Mouse (Mus musculus) kidney, adult 9 months (tissue): ENCODE measurements around the gene Zc3h6.
A peak's percentile ranks its signal among the peaks of the same experiment; 100 is the strongest.

ENCODE experiments used
- DNase-seq: peaks from one replicate; pipeline ENCODE4 v3.0.0; 2022

Gene Zc3h6

GRCm38 (mm10) chr2:128966641-128967580 lies at the start of gene Zc3h6:
TSS of gene Zc3h6 (plus strand) at chr2:128967402.
- DNase-seq = peak; percentile 99

DNA sequence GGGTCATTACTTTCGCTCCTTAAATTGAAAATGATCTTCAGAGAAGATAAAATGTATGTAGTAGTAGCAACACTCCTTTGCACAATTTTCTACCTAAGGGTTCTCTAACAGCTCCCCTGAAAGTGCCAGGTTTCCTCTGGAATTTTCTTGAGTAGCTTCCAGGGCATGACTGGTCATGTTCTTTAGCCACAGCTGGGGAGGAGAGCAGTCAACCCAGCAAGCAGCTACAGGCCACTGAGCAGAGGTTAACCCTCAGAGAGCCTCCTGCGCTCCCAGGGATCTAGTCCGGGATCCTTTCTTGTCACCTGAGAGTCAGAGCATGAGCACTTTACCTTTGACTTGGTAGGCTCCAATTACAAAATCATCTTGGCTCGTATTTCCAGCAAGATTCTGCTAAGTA lies 42.4 kb upstream of the Zc3h6 start:
- peak; percentile 16 for DNase-seq

GRCm38 (mm10) chr2:128928446-128928845 lies 38.8 kb upstream of the Zc3h6 start:
- no peak for DNase-seq

GRCm38 (mm10) chr2:128930704-128931103 lies 36.5 kb upstream of the Zc3h6 start:
- no peak for DNase-seq

GRCm38 (mm10) chr2:128936256-128936655 lies 30.9 kb upstream of the Zc3h6 start:
- DNase-seq = no peak

DNA sequence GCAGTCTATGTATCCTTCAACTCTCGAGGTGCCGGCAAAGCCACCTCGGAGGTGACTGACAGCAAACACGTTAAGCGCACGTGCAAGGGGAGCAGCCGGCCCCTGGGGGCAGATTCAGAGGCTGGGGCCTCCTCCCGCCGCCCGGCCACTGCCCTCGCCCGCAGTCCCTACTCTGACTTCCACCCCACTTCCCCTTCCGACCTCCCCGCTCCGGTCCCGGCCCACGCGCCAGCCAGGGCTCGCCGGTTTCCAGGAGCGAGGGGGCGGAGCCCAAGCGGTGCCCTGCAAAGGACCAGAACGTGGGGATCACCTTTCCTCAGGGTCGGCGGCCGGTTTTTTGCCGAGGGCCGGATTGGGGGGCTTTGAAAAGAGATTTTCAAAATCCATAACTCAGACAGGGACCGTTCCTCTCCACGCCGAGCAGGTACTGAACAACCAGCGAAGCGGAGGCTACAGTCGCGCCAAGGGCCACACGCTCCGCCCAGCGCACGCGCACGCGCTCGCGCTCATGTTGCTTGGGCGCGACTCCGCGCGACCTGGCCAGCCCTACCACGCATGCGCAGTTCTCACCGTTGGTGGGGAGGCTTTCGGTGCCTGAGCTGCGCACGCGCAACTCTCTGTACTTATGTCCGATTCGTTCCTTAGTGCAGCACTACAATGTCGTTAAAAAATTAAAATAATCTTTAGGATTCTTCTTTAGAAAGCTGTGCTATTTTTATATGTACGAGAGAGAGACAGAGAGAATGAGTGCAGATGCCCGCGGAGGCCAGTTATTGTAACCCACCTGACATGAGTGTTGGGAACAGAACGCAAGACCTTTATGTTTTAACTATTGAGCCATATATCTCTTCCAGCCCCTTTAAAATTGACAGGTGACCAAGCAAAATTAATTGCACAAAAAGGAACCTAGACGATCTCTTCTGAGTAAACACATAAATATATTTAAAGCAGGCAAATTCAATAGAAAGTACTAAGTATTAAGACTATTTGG lies 23.4 kb upstream of the Zc3h6 start, which contains the start of gene Zc3h8:
Gene Zc3h8, minus strand, starts transcription at position 540 of the 991 bp plus-strand sequence.
- DNase-seq = peak; percentile 97

- peak; percentile 81 for DNase-seq
These were observed 19.1 kb upstream of the Zc3h6 start for GRCm38 (mm10) chr2:128947962-128948588.

- DNase-seq = peak; percentile 65
These were observed 13.0 kb upstream of the Zc3h6 start for GRCm38 (mm10) chr2:128954186-128954585.

GRCm38 (mm10) chr2:128965505-128966105 lies 1.6 kb upstream of the Zc3h6 start:
- no peak for DNase-seq

DNA sequence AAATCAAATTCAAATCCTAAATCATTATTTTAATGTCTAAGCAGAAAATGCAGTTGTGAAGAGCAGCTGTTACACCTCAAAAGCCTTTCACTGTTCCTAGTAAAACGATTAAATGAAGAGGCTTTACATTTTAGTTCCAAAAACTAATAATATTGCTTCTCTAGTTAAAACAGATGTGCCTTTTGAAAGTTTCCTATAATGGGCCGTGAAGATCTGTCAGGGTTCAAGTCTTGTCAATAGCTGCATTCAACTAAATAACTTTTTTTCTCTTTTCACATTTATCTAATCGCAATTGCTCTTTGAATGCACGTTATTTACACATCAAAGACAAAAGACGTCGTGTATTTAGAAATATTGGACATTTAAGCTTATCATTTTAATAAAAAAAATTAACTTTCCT lies 966 bp upstream of the Zc3h6 start:
- DNase-seq = no peak

DNA sequence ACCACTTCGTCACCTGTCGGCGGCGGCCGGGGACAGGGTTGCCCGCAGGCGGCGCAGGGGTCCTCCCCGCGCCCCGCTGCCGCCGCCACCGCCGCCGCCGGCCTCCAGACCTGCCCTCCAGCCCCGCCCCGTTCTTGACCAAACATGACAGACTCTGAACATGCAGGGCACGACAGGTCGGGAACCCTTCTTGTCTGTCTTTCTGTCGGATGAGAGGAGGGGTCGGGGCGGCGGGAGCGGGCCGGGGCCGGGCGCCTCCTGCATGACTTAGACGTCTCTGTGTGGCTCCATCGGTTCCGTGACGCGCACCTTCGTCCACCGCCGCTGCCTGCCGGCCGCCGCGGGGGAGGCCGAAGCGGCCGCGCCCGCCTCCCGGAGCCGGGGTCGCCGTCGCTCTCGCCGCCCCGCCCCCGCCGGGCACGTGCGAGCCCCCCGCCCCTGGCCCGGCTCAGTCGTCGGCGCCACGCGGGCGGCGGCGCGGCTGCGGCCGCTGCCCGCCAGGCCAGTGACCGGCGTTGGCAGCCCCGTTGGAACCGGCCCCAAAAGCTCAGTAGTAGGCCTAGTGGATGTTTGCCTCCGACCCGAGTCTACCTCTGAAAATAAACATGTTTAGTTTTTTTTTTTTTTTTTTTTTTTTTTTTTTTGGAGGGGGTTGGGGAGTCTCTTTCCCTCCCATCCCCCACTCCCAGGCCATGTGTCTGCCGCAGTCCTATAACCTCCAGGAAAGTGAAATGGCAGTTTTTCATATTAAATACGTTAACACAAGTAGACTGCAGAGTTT lies 649 bp downstream of the Zc3h6 start, which contains the start of gene Gm10762:
Gene Gm10762, minus strand, starts transcription at position 65 of the 781 bp plus-strand sequence.
- DNase-seq = peak; percentile 81

DNA sequence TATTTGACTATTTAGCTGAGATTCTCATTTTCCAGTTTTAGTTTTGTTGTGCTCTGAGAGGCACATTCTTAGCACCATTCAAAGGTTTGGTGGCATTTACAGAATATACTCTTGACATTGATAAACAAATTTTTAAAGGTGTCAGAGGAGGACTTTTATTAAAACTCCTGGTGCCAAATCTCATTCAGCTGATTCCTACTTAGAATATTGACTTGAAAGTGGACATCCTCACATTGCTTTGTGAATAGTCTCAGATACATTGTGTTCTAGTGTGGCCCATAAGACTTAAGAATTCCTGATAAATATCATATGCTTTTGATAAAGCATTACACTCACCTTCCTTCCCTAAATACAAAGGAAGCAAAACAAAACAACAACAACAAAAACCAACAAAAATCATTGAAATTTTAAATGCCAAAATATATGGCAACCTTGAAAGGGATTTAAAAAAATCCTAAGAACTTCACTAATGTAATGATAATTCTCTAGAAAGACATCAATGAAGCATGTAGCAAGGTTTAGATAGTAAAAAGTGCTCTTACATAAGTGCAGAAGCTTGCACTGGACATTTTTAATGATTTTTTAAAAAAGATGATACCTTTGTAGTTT lies 1.4 kb downstream of the Zc3h6 start:
- no peak for DNase-seq

- DNase-seq = peak; percentile 30
These were observed 5.1 kb downstream of the Zc3h6 start for GRCm38 (mm10) chr2:128972301-128972700.

DNA sequence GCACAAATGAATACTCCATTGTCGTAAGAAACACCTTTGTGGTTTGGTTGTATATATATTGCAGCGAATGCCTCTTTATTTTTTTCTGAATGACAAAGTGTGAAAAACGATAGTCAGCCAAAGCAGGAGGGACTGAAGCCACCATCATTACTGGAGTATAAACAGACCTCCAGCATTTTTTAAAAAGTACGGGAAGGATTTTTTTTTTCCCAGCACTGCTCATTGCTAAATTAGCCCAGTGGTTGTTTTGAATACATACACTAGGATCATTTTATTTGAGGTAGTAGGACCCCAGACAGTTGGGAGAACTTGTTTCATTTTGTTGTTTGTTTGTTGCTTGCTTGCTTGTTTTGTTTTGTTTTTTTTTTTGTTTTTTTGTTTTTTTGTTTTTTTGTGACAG lies 8.4 kb downstream of the Zc3h6 start:
- DNase-seq = no peak

DNA sequence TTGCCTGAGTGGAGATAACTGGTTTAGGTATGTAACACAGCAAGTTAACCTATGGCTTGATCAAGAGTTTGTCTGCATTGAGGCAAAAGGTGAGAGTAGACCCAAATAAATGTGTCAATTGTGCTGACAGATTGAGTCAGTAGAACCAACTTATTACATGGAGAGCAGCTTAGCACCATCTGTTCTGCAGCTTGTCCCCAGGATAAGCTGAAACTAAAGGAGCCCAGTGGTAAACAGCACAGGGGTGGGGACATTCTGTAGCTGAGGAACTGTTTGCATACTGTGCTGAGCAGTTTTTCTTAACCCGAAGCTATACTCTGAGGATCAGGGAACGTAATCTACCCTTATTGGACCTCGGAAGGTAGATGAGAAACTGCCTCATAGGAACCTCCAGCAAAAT lies 17.5 kb downstream of the Zc3h6 start:
- DNase-seq = no peak

- DNase-seq = no peak
These were observed 37.7 kb downstream of the Zc3h6 start for GRCm38 (mm10) chr2:129004872-129005271.

GRCm38 (mm10) chr2:129006194-129006749 lies 39.1 kb downstream of the Zc3h6 start:
- no peak for DNase-seq

- peak; percentile 14 for DNase-seq
These were observed 41.7 kb downstream of the Zc3h6 start for GRCm38 (mm10) chr2:129008867-129009266.

DNA sequence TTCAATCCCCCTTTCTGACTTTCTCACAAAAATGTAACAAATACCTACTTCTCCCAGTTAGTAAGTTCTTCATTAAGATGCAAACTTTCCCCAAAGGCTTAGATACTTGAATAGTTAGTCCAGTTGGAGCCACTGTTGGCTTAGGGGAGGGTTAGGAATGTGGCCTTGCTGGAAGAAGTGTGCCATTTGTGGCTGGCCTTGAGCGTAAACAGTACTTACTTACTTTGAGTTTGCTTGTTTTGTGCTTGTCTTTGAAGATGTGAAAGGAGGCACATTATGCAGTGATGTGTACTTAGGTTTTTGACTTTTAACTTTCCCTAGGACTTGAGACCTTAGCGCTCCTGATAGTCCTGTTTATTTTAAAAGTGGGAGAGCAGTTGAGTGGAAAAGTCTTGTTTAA lies 52.9 kb downstream of the Zc3h6 start:
- DNase-seq = no peak

GRCm38 (mm10) chr2:129024820-129025219 lies 57.6 kb downstream of the Zc3h6 start:
- no peak for DNase-seq

- no peak for DNase-seq
These were observed 68.2 kb downstream of the Zc3h6 start for GRCm38 (mm10) chr2:129035381-129035780.
